Mouse (Mus musculus): Measurements from ENCODE around the gene Arl6ip1. TPM values are rescaled to one million over a fixed set of nuclear protein-coding genes. Genes with fewer than 3 reads are reported as not detected.

The Arl6ip1 gene
- polyA plus RNA-seq, 1 experiment from 2014 or later: 381 TPM

GRCm38 (mm10) chr7:118141271-118141670, 11.8 kb upstream of the Arl6ip1 start:
- H3K9me3 ChIP-seq (ENCODE audit: control insufficient read depth, low read length): no peaks in the 10 kb centered on the region
- H3K27ac ChIP-seq (ENCODE audit: low read depth, low read length): no peak overlapping the region
- H3K4me1 ChIP-seq (ENCODE audit: control insufficient read depth, insufficient read depth, low read length): no peaks in the 10 kb centered on the region
- no peaks in the 10 kb centered on the region for H3K27me3 ChIP-seq (ENCODE audit: control insufficient read depth, insufficient read depth, low read length)
- peaks cover 86% of the 10 kb centered on the region for H3K36me3 ChIP-seq (ENCODE audit: control insufficient read depth, insufficient read depth, low read length)
- no peak for ATAC-seq (ENCODE audit: low FRiP score, low TSS enrichment)
- no peak overlapping the region for H3K4me2 ChIP-seq (replicated peaks; ENCODE audit: low read depth, low read length)
- no peak overlapping the region for H3K9ac ChIP-seq (ENCODE audit: low read depth, low read length)
- H3K4me3 ChIP-seq (ENCODE audit: low read length): no peak overlapping the region
- WGBS: 95% methylated on average over 7 of the region's 7 CpGs

GRCm38 (mm10) chr7:118135128-118135527, 5.7 kb upstream of the Arl6ip1 start:
- Histone ChIP-seq H3K4me1 (ENCODE audit: control insufficient read depth, insufficient read depth, low read length) (no peaks in the 10 kb centered on the region), H3K9ac (ENCODE audit: low read depth, low read length) (no peak overlapping the region), H3K36me3 (ENCODE audit: control insufficient read depth, insufficient read depth, low read length) (peaks cover 54% of the 10 kb centered on the region), H3K4me2 (replicated peaks; ENCODE audit: low read depth, low read length) (no peak overlapping the region), H3K27me3 (ENCODE audit: control insufficient read depth, insufficient read depth, low read length) (no peaks in the 10 kb centered on the region), H3K4me3 (ENCODE audit: low read length) (no peak overlapping the region), H3K27ac (ENCODE audit: low read depth, low read length) (no peak overlapping the region), H3K9me3 (ENCODE audit: control insufficient read depth, low read length) (no peaks in the 10 kb centered on the region)
- no peak for ATAC-seq (ENCODE audit: low FRiP score, low TSS enrichment)
- WGBS: 72% methylated on average over 11 of the region's 11 CpGs

DNA sequence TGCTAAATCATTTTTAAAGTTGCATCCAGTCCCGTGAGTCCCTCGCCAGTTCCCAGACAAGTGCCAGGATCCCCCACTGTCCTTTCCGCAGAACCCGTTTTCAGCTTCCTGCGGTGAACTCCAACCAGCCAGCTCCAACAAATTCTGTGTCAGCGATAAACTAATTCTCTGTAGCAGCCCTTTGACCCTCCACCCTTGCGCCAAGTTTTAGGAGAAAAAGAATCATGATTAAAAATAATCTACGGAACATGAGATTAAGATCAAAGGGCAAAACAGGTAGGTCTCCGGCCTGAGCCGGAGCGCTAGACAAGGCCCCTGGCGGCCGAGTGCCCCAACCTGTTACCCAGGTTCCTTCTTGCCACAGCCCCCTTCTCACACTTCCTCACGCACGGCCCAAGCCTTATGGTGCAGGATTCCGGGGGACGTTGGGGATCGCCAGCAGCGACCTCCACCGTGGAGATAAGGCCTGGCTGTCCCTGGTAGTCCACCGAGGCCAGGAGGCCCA, 485 bp downstream of the Arl6ip1 start:
- H3K27me3 ChIP-seq (ENCODE audit: control insufficient read depth, insufficient read depth, low read length): no peaks in the 10 kb centered on the region
- peaks cover 24% of the 10 kb centered on the region for H3K36me3 ChIP-seq (ENCODE audit: control insufficient read depth, insufficient read depth, low read length)
- H3K9me3 ChIP-seq (ENCODE audit: control insufficient read depth, low read length): no peaks in the 10 kb centered on the region
- peaks cover 18% of the 10 kb centered on the region for H3K4me1 ChIP-seq (ENCODE audit: control insufficient read depth, insufficient read depth, low read length)
- H3K4me2 ChIP-seq (replicated peaks; ENCODE audit: low read depth, low read length): peak overlapping the region; percentile 44
- ATAC-seq (ENCODE audit: low FRiP score, low TSS enrichment): peak; percentile 80
- WGBS: under 1% methylated on average over 21 of the region's 21 CpGs
- peak overlapping the region; percentile 76 for H3K4me3 ChIP-seq (ENCODE audit: low read length)
- H3K9ac ChIP-seq (ENCODE audit: low read depth, low read length): peak overlapping the region; percentile 88
- peak overlapping the region; percentile 92 for H3K27ac ChIP-seq (ENCODE audit: low read depth, low read length)

DNA sequence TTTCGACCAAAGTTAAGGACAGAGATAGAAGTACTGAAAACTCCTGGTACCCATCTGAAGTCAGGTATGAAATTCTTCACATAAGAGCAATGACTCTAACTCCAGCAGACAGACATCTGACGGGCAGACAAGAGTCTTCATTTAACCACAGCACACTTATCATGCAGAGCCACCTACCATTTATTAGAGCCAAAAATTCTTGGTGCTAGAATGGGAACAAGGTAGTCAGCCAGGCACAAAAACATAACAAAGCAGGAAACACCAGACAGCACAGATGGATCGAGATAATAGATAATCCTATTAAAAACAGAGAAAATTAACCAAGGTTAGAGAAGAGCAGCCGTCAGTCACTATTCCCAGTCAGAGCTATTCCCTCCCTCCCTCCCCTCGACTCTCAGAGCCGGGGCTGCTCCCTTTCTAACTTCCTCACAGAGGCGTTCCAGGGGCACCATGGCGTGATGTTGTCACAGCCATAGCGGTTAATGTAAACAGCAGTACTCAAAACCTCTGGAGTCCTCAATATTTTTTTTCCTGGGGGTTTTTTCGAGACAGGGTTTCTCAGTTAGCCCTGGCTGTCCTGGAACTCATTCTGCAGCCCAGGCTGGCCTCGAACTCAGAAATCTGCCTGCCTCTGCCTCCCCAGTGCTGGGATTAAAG, 3.1 kb downstream of the Arl6ip1 start:
- peak overlapping the region; percentile 44; the same call in 1 of the 2 replicates for H3K4me2 ChIP-seq (replicated peaks; ENCODE audit: low read depth, low read length)
- H3K4me1 ChIP-seq (ENCODE audit: control insufficient read depth, insufficient read depth, low read length): peaks cover 18% of the 10 kb centered on the region
- WGBS: 70% methylated on average over 11 of the region's 11 CpGs
- no peak for ATAC-seq (ENCODE audit: low FRiP score, low TSS enrichment)
- no peaks in the 10 kb centered on the region for H3K9me3 ChIP-seq (ENCODE audit: control insufficient read depth, low read length)
- H3K27me3 ChIP-seq (ENCODE audit: control insufficient read depth, insufficient read depth, low read length): no peaks in the 10 kb centered on the region
- H3K27ac ChIP-seq (ENCODE audit: low read depth, low read length): no peak overlapping the region
- H3K4me3 ChIP-seq (ENCODE audit: low read length): no peak overlapping the region
- peaks cover 43% of the 10 kb centered on the region for H3K36me3 ChIP-seq (ENCODE audit: control insufficient read depth, insufficient read depth, low read length)
- H3K9ac ChIP-seq (ENCODE audit: low read depth, low read length): no peak overlapping the region

DNA sequence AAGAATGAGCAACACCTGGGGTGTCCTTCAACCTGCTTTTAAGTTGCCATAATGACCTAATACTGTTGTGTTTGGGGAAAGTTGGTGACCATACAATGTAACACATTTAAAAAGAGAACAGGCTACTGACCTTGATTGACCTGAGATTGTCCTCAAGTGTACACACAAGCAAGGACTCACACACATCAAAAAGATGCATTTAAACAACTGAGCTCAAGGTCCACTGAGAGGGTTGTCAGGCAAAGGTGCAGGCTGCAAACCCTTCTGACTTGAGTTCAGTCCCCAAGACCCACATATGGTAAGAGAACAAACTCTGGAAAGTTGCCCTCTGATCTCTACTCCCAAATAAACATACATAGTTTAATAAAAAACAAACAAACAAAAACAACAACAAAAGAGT, 3.7 kb downstream of the Arl6ip1 start:
- Histone ChIP-seq H3K36me3 (ENCODE audit: control insufficient read depth, insufficient read depth, low read length) (peaks cover 49% of the 10 kb centered on the region), H3K27me3 (ENCODE audit: control insufficient read depth, insufficient read depth, low read length) (no peaks in the 10 kb centered on the region), H3K4me3 (ENCODE audit: low read length) (no peak overlapping the region), H3K4me1 (ENCODE audit: control insufficient read depth, insufficient read depth, low read length) (peaks cover 18% of the 10 kb centered on the region), H3K4me2 (replicated peaks; ENCODE audit: low read depth, low read length) (no peak overlapping the region), H3K27ac (ENCODE audit: low read depth, low read length) (no peak overlapping the region), H3K9ac (ENCODE audit: low read depth, low read length) (no peak overlapping the region), H3K9me3 (ENCODE audit: control insufficient read depth, low read length) (no peaks in the 10 kb centered on the region)
- no peak for ATAC-seq (ENCODE audit: low FRiP score, low TSS enrichment)

- no peaks in the 10 kb centered on the region for H3K27me3 ChIP-seq (ENCODE audit: control insufficient read depth, insufficient read depth, low read length)
- H3K4me1 ChIP-seq (ENCODE audit: control insufficient read depth, insufficient read depth, low read length): peaks cover 18% of the 10 kb centered on the region
- no peak overlapping the region for H3K27ac ChIP-seq (ENCODE audit: low read depth, low read length)
- no peak for ATAC-seq (ENCODE audit: low FRiP score, low TSS enrichment)
- H3K9me3 ChIP-seq (ENCODE audit: control insufficient read depth, low read length): no peaks in the 10 kb centered on the region
- no peak overlapping the region for H3K4me2 ChIP-seq (replicated peaks; ENCODE audit: low read depth, low read length)
- WGBS: 87% methylated on average over 4 of the region's 4 CpGs
- H3K9ac ChIP-seq (ENCODE audit: low read depth, low read length): no peak overlapping the region
- H3K4me3 ChIP-seq (ENCODE audit: low read length): no peak overlapping the region
- H3K36me3 ChIP-seq (ENCODE audit: control insufficient read depth, insufficient read depth, low read length): peaks cover 69% of the 10 kb centered on the region
Observed at GRCm38 (mm10) chr7:118123512-118124411, 5.7 kb downstream of the Arl6ip1 start.

- WGBS: 94% methylated on average over 7 of the region's 7 CpGs
- no peaks in the 10 kb centered on the region for H3K27me3 ChIP-seq (ENCODE audit: control insufficient read depth, insufficient read depth, low read length)
- H3K4me1 ChIP-seq (ENCODE audit: control insufficient read depth, insufficient read depth, low read length): peaks cover 14% of the 10 kb centered on the region
- no peak for ATAC-seq (ENCODE audit: low FRiP score, low TSS enrichment)
- no peak overlapping the region for H3K4me2 ChIP-seq (replicated peaks; ENCODE audit: low read depth, low read length)
- H3K4me3 ChIP-seq (ENCODE audit: low read length): no peak overlapping the region
- H3K9me3 ChIP-seq (ENCODE audit: control insufficient read depth, low read length): no peaks in the 10 kb centered on the region
- H3K27ac ChIP-seq (ENCODE audit: low read depth, low read length): no peak overlapping the region
- H3K9ac ChIP-seq (ENCODE audit: low read depth, low read length): no peak overlapping the region
- peaks cover 77% of the 10 kb centered on the region for H3K36me3 ChIP-seq (ENCODE audit: control insufficient read depth, insufficient read depth, low read length)
Observed at GRCm38 (mm10) chr7:118122235-118122634, 7.2 kb downstream of the Arl6ip1 start.

- H3K36me3 ChIP-seq (ENCODE audit: control insufficient read depth, insufficient read depth, low read length): peaks cover 63% of the 10 kb centered on the region
- no peak overlapping the region for H3K9ac ChIP-seq (ENCODE audit: low read depth, low read length)
- H3K4me2 ChIP-seq (replicated peaks; ENCODE audit: low read depth, low read length): no peak overlapping the region
- no peak overlapping the region for H3K27ac ChIP-seq (ENCODE audit: low read depth, low read length)
- H3K4me3 ChIP-seq (ENCODE audit: low read length): no peak overlapping the region
- no peaks in the 10 kb centered on the region for H3K27me3 ChIP-seq (ENCODE audit: control insufficient read depth, insufficient read depth, low read length)
- ATAC-seq (ENCODE audit: low FRiP score, low TSS enrichment): no peak
- no peaks in the 10 kb centered on the region for H3K9me3 ChIP-seq (ENCODE audit: control insufficient read depth, low read length)
- WGBS: 82% methylated on average over 1 of the region's 1 CpGs
- peaks cover 8% of the 10 kb centered on the region; the same call in 1 of the 2 replicates for H3K4me1 ChIP-seq (ENCODE audit: control insufficient read depth, insufficient read depth, low read length)
Observed at GRCm38 (mm10) chr7:118120654-118121053, 8.8 kb downstream of the Arl6ip1 start.

GRCm38 (mm10) chr7:118119946-118120345, 9.5 kb downstream of the Arl6ip1 start:
- Histone ChIP-seq H3K36me3 (ENCODE audit: control insufficient read depth, insufficient read depth, low read length) (peaks cover 62% of the 10 kb centered on the region), H3K27ac (ENCODE audit: low read depth, low read length) (peak overlapping the region; percentile 24; the same call in 1 of the 2 replicates), H3K4me1 (ENCODE audit: control insufficient read depth, insufficient read depth, low read length) (peaks cover 8% of the 10 kb centered on the region; the same call in 1 of the 2 replicates), H3K9ac (ENCODE audit: low read depth, low read length) (no peak overlapping the region; the same call in 1 of the 2 replicates), H3K4me2 (replicated peaks; ENCODE audit: low read depth, low read length) (no peak overlapping the region), H3K27me3 (ENCODE audit: control insufficient read depth, insufficient read depth, low read length) (no peaks in the 10 kb centered on the region), H3K4me3 (ENCODE audit: low read length) (no peak overlapping the region), H3K9me3 (ENCODE audit: control insufficient read depth, low read length) (no peaks in the 10 kb centered on the region)
- no peak for ATAC-seq (ENCODE audit: low FRiP score, low TSS enrichment)
- WGBS: 57% methylated on average over 5 of the region's 5 CpGs

Measured in kidney, embryonic 14.5 days (tissue).